Mouse (Mus musculus): ENCODE measurements around the gene Dclre1a.

Dclre1a gene

DNA sequence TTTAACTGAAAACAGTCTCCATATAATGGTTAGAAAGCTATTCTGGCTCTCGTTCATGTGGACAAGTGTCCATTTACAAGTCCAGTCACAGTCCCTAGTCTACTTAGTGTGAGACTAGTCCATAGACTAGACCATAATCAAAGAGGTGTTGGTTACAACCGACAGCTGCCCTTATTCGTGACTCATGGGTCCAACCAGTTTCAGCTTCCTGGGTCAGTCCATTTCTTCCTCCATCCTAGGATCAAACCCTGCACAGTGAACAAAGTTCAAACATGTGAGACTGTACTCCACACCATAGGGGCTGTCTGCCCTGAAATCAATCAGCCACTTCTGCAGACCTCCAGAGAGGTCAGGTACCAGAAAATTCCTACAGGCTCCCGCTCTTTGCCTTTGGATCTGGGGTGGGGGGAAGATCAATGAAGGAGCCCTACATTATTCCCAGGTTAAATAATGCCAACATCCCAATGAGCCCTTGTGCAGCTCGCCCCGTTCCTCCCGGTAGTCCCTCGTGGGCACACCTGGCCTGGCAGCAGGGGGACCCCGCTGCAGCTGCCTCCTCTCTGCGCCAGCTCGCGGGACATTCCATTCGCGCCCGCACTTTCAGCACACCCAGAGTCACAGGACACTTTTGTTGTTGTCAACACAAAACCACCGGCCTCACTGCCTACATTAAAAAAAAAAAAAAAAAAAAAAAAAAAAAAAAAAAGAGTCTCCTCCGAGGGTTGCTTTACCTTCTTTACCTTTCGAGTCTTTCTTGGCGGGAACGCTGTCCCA lies at the start of gene Dclre1a:
Gene Dclre1a (minus strand): TSS at position 767 of the 774 bp plus-strand sequence.
- DNase-seq (ENCODE audit: low read depth): no peak

DNA sequence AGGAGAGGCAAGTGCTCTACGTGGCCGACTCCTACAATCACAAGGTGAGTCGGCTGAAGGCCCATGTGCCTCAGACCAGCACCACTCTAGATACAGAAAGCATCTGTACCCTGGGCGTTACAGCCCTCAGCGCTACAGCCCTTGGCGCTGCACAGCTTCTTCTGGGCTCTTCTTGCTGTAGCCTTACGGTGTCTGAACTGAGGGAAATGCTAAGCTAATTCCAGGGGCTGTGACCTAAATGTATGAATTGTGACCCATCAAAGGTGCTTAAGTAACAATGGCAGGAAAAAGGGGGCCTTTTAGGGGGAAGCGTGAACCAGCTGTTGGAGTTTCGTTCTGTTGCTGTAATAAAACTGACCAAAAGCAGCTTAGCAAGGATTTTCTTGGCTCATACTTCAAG lies 44.5 kb upstream of the Dclre1a start:
- no peak for DNase-seq (ENCODE audit: low read depth)

DNA sequence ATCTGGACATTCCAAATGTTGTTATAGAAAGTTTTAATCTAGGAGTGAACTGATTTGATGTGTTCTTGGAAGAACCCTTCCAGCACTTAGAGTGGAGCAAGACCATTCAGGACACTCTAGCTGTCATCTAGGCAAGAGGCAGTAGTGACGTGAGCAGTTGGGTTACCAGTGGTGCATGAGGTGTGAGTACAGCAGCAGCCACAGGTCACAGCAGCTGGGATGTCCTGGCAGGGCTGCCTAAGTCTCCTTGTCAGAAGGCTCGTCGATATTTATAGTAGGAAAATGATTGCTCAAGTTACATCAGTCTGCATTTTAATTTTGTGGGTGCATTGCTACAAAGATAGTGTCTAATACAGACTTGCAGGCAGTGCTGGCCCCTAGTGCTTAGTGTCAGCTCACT lies 42.2 kb upstream of the Dclre1a start:
- no peak for DNase-seq (ENCODE audit: low read depth)

DNA sequence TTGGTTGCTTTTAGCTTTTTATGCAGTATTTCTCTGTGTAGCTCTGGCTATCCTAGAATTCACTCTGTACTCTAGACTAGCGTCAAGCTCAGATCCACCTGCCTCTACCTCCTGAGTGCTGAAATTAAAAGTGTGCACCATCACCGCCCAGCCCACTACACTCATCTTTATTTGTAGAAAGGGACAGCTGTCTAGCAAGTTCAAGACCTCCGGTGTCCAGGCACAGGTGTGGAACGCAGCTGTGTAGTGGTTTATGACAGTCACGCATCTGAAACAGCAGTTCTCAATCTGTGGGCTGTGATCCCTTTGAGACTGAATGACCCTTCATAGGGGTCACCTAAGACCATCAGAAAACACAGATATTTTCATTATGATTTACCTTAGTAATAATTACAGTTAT lies 41.4 kb upstream of the Dclre1a start:
- no peak for DNase-seq (ENCODE audit: low read depth)

DNA sequence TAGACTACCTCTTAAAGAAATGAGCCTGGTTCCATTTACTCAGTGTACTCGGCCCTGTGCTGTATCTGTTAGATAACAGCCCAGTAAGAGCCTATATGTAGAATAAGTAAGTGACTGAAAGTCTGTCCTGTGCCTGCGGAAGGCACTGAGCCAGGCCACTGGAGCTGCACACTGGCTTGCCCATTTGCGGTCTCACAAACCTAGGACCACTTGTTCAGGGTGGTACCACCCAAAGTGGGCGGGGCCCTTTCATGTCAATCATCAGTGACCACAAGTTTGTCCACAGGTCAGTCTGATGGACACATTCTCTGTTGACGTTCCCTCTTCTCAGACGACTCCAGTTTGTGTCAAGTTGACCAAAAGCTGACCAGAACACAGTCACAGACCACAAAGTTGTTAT lies 41.0 kb upstream of the Dclre1a start:
- DNase-seq (ENCODE audit: low read depth): no peak

DNA sequence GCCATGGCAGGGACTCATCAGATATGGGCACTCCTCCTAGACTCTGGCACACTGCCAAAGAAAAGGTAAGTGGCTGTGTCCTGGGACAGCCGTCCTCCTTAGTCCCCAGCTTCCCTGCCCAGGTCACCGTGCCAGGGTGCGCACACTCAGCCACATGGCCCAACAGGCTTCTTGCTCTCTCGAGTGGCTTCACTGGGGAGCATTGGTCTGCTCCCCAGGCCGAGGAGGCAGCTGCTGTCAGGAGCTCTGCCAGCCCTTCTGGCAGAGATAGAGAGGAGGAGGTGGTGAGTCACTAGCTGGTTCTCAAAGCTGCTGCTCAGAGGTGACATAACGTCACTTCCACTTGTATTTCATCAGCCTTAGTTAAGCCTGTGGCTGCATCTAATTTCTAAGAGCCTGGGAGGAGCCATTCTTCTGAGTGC lies 40.2 kb upstream of the Dclre1a start:
- DNase-seq (ENCODE audit: low read depth): no peak

DNA sequence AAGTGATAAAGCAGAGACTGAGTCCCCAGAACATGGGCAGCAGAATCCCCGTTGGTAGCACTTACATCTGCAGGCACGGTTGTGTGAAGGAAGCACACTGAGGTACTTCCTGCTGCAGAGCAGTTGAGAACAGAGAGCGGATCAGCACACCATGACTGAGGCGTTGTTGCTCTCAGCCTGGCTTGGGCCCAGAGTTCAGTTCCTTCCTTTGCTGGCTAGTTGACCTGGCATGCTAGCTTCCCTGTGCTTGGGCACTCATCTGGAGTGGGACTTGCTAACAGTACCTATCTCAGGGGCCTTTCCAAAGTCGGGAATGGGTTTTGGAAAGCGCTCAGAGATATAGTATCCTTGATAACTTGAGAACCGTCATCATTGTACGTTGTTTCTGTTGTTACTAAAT lies 38.3 kb upstream of the Dclre1a start:
- DNase-seq (ENCODE audit: low read depth): no peak

DNA sequence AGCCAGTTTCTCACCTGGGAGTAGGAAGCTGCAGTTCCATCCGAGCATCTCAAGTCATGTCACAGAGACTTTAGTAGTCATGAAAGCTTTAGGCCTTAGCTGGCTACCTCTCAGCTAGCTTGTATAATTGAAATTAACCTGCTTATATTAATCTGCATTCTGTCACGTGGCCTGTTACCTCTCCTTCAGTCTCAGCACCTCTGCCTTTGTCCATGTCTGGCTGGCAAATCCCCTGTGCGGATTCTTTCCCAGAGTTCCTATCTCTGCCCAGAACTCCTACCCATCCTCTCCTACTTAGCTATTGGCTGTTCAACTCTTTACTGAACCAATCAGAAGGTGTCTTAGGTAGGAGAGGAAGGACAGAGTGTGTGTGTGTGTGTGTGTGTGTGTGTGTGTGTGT lies 36.3 kb upstream of the Dclre1a start:
- no peak for DNase-seq (ENCODE audit: low read depth)

DNA sequence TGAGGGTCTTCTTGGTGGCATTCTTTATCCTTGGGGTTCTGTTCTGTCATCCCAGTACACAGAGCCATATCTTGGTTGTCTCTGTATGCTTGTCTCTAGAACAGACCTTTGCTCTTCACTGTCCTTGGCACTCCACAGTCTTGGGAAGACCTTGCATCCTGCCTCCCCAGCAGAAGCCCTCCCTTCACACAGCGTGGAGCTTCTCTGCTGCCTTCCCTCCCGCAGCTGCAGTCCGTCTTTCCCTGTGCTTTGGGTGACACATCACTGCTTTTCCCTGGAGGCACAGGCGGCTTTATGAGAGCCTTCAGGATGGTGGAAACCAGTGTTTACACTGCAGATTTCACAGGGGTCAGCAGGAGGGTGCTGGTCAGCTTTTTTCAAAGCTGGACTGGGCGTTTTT lies 35.8 kb upstream of the Dclre1a start:
- DNase-seq (ENCODE audit: low read depth): no peak

DNA sequence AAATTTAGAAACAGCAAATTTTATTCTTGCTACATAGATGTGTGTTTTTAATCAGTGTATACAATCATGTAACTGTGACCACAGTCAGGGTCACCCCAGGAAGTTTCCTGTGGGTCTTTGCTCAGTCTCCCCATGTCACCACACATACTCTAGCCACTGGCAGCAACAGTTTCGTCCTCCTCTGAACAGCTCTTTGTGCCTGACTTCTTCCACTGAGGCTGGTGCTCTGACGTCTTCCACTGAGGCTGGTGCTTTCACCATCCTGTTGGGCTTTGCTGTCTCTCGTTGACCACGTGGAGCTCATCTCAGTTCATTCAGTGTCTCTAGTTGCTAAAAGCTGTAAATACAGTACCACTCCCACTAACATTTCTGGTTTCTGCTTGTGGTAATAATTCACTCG lies 34.0 kb upstream of the Dclre1a start:
- DNase-seq (ENCODE audit: low read depth): no peak

DNA sequence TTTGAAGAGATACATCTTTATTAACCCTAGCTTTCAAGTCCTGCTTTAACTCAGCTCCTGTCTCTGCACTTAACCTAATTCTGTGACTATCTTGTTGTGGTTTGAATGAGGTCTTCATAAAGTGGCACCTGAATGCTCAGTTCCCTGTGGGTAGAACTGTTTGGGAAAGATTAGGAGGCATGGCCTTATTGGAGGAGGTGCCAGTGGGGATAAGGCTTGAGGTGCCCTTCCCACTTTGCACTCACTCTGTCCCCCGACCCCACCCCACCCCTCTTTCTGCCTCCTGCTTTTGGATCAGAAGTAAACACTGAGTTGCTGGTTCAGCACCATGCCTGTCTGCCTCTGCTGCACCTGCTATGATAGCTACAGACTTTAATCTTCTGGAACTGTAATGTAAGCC lies 29.8 kb upstream of the Dclre1a start:
- DNase-seq (ENCODE audit: low read depth): no peak

DNA sequence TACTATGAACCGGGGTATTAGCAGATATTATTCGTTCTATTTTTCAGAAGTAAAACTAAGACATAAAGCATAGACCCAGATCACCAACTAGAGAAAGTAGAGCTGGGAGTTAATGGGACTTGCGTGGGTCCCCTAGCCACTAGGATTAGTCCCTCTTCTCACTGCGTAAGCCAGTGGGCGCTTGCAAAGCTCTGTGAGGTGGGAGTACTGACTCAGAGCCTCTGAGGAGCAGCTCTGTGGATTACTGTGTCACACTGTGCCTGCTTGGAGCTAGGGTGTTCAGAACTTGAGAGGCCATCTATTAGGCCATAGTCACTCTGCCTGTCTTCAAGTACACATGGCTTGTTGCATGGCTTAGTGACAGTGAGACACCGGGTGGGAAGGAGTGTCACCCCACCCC lies 25.2 kb upstream of the Dclre1a start:
- DNase-seq (ENCODE audit: low read depth): no peak

DNA sequence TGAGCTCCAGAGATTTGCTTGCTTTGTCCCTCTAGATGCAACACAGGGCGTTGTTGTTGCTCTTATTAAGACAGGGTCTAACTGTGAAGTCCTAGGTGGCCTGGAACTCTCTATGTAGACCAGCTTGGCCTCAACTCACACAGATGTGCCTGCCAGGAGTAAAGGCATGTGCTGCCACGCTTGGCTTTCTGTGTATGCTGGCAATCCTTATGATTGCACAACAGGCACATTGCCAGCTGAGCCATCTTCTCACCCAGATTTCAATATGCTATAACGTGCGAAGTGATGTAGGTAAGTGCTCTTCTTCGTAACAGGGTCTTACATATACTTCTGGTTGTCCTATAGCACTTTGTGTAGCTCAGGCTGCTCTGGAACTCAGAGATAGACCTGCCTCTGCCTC lies 23.9 kb upstream of the Dclre1a start:
- no peak for DNase-seq (ENCODE audit: low read depth)

DNA sequence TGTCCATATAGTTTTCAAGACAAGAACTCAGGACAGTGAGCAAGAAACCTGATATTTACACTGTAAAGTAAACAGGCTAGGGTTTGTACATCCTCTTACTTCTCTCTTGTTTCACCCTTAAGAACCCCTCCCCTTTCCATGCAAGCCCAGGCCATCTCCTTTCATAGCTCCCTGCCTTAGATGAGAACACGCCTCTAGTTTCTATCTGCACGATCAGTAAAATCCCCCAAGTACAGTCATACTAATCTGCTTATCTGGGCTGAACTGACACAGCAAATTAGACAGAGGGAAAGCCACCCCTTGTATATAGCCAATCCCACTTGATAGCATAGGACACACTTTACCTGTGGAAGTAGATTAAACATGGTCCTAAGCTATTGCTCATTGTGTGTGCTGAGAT lies 23.2 kb upstream of the Dclre1a start:
- no peak for DNase-seq (ENCODE audit: low read depth)

DNA sequence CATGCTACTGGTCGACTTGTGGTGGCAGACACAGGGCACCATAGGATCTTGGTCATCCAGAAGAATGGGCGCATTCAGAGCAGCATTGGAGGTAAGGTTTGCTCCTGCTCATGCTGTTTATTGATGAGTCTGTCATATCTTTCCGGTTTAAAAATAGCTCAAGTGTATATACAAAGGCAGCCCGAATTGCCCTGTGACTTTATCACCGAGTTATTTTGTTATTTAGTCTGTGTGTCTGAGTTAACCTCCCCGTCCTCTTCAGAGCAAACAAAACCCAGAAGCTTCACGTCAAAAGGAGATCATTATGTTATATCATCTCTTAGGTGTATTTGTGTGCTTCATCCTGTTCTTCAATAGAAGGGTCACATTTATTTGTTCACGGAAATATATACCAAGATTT lies 22.8 kb upstream of the Dclre1a start:
- no peak for DNase-seq (ENCODE audit: low read depth)

DNA sequence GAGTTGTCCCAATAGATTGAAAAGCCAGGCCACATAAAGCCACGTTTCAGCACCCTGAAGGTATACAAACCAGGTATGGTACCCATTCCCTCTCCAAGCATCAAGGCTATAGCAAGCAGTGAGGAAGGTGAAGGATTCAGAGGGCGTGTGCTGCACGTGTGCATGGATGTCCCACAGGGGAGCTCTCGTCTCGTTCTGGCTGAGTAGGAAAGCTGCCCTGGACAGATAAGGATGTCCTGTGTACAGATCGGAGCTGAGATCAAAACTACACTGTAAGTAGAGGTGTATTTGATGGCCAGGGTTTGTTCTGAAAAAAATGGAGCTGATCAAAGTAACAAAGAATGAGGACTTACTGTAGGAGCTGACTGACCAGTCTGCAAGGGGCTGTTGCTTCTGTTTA lies 18.9 kb upstream of the Dclre1a start:
- DNase-seq (ENCODE audit: low read depth): no peak

DNA sequence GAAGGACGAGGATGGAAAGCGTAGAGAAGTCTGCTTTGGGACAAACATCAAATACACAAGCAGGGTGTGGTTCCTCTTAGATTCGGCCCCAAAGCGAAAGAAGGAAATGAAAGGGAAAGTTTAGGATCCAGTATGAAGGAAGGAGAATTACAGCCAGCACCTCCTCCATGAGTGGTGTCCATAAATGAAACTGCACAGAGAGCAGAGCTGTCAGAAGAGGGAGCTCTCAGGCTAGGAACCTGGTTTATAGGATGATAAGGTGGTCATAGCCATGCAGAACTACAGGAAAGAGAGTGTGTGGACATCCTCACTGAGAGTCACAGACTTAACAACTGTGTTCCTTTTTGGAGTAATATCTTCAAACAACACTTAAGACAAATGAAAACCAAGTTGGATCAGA lies 18.0 kb upstream of the Dclre1a start:
- no peak for DNase-seq (ENCODE audit: low read depth)

DNA sequence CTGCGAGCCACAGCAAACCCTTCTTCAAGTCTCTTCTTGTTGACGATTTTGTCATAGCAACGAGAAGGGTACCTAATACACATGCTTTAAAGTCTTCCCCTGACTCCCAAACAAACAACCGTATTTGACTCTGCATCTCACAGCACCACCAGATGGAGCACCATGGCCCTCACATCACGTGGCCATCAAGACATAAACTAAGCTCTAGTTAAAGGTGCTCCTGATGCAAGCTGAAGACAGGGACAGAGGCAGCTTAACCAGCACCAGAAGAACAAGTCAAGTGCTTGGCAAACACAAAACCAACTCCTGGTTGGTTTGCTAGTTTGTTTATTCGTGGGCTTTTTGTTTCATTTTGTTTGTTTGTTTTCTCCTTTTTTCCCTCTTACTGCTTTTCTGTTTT lies 17.3 kb upstream of the Dclre1a start:
- no peak for DNase-seq (ENCODE audit: low read depth)

DNA sequence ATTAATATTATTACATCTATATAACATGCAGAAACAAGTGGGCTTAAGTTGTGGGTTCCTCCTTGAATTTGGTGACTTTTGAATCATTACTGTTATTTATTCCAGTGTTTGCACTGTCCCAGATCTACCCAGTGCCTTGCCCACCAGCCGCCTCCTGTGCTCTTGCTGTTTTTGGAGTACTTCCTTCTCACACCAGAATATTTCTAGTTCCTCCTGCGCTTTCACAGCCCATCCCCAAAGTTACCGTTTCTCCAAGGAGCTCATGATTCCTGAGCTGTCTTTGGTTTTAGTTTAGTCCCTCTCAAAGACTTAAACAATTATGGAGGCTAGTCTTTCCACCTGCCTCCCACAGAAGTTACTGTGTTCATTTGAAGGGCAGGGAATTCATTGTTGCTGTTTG lies 15.4 kb upstream of the Dclre1a start:
- no peak for DNase-seq (ENCODE audit: low read depth)

DNA sequence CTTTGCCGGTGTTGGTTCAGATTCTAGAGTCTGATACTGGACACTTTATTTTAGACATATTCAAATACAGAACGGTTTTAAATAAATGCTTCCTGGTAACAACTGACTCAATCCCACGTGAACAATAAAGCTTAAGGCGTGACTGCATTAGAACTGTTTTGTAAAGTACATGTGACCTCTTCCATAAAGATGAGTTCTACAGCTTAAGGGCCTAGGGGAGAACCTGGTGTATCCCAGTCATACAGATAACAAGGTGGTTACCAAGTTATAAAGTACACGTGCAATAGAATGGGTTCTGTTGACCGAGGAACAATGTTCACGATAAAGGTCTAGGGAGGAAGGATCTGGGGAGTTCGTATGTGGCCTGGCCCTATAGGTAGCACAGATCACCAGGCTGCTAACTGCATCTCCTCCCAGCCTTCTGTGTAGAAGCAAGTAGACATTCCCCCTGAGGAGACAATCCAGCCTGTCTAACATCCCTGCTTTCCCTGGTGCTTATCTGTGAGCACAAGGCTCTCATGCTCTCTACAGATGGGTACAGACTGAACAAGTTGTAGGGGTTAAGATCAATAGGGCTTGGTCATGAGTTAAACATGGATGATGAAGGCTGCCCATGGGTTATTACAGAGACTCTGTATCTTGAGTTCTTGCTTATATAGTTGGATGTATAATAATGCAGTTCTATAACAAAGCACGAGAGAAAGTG lies 14.6 kb upstream of the Dclre1a start:
- DNase-seq (ENCODE audit: low read depth): no peak

DNA sequence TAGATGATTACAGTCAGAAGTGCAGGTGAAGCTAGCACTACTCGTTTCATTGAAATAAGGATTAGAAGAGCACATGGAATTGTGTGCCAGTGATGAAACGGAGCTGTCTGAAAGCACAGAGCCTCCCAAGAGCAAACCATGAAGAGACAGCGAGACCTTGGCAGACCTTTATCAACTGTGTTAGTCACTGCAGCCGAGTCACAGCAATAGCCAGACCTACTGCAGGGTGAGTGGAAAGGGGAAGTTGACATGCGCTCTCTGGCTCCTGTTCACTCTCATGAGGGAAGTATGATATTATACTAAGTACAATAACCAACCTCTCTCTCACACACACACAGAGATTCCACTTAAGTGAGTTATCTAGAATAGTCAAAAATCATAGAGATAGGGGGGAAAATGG lies 8.0 kb upstream of the Dclre1a start:
- no peak for DNase-seq (ENCODE audit: low read depth)

DNA sequence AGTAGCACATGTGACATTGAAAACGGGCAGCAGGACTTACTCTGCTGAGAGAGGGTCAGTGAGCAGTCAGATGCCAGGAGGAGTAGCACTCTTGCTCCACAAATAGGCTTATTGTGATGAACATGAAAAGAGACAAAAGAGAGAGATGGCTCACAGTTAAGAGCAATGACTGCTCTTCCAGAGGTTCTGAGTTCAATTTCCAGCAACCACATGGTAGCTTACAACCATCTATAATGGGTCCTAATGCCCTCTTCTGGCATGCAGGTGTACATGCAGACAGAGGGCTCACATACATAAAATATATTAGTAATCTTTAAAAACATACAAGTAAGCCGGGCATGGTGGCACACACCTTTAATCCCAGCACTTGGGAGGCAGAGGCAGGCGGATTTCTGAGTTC lies 5.2 kb upstream of the Dclre1a start:
- no peak for DNase-seq (ENCODE audit: low read depth)

DNA sequence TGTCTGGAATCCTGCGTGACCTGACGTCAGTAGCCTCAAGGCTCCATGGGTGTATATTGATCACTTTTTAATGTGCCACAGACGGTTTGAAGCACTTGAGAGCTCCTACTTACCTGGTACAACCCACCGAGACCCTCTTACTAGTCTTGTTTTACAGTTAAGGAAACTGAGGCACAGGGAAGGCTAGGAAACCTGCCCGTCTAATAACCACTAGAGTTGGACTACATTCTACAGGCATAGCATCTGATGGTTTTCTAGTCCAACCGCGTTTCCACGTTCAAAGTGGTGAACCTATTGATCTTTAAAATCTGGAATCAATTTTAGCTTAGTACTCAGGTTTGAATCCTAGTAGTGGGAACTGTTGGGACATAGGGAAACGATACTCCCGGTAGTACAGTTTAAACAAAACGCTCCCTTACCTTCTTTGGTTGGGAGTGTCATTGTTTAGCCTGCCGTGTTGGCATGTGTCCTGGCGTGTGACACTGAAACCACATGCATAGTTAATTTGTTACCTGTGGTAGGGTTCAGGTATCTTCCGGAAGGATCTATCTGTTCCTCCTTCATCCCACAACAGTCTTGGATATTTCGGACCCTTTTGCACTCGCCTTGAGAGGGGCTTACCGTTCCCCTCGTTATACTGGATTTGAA lies 1.1 kb upstream of the Dclre1a start:
- DNase-seq (ENCODE audit: low read depth): no peak
